In genomic region chr7:126760956-126761355, GRCm38 (mm10) we compare ENCODE assay signal across 9 mouse cellular contexts. TPM values are rescaled to one million over a fixed set of nuclear protein-coding genes. Genes with fewer than 3 reads are reported as not detected.
DNase-seq lines count a peak whose midpoint lies in the region; ATAC-seq and TF ChIP-seq lines count a peak whose summit lies in the region.
"Had no signal": no experiment of that assay in that cellular context is flagged by ENCODE, and none has a peak within 500 bp of the region (broad histone marks: within the 10 kb centered on the region; RNA-seq: fewer than 3 reads in every experiment).

No protein-coding gene starts in this region.

- H3K4me2 ChIP-seq in forebrain, embryonic 12.5 days: peak overlapping the region; percentile 93
- peak overlapping the region; percentile 100 for H3K4me2 ChIP-seq in liver, embryonic 12.5 days

- H3K9ac ChIP-seq in forebrain, embryonic 12.5 days: no peak overlapping the region
- no peak overlapping the region for H3K9ac ChIP-seq in liver, embryonic 12.5 days

- peak overlapping the region; percentile 95 for H3K27ac ChIP-seq in gastrocnemius, adult 2 months
- H3K27ac ChIP-seq in forebrain, embryonic 12.5 days: peak overlapping the region; percentile 88; the same call in 1 of the 2 replicates
- peak overlapping the region; percentile 42; the same call in 1 of the 2 replicates for H3K27ac ChIP-seq in liver, embryonic 12.5 days

- peak overlapping the region; percentile 73 for H3K4me3 ChIP-seq in gastrocnemius, adult 2 months
- peak overlapping the region; percentile 94 for H3K4me3 ChIP-seq in E14TG2a.4 (replicated peaks; ENCODE audit: low read length)
- H3K4me3 ChIP-seq in forebrain, embryonic 12.5 days (replicated peaks): no peak overlapping the region
- no peak overlapping the region for H3K4me3 ChIP-seq in liver, embryonic 12.5 days

- H3K9me3 ChIP-seq in E14TG2a.4 (ENCODE audit: low read length): no peaks in the 10 kb centered on the region
- H3K9me3 ChIP-seq in forebrain, embryonic 12.5 days: no peaks in the 10 kb centered on the region
- H3K9me3 ChIP-seq in liver, embryonic 12.5 days (replicated peaks): no peaks in the 10 kb centered on the region

- no peak for TF ChIP-seq CTCF in gastrocnemius, adult 2 months (IDR thresholded peaks at IDR 0.05)
- no peak for TF ChIP-seq CTCF in E14TG2a.4 (conservative IDR thresholded peaks at IDR 0.05; ENCODE audit: low read length)

- peaks cover 51% of the 10 kb centered on the region for H3K36me3 ChIP-seq in E14TG2a.4 (ENCODE audit: insufficient read depth, low read length)
- H3K36me3 ChIP-seq in forebrain, embryonic 12.5 days (replicated peaks): peaks cover 38% of the 10 kb centered on the region
- peaks cover 42% of the 10 kb centered on the region for H3K36me3 ChIP-seq in liver, embryonic 12.5 days

- H3K4me1 ChIP-seq in E14TG2a.4 (replicated peaks; ENCODE audit: low read depth, low read length): peaks cover 73% of the 10 kb centered on the region
- H3K4me1 ChIP-seq in forebrain, embryonic 12.5 days: peaks cover 27% of the 10 kb centered on the region
- peaks cover 61% of the 10 kb centered on the region for H3K4me1 ChIP-seq in liver, embryonic 12.5 days

- H3K27me3 ChIP-seq in E14TG2a.4 (ENCODE audit: insufficient read depth, low read length): no peaks in the 10 kb centered on the region
- H3K27me3 ChIP-seq in forebrain, embryonic 12.5 days: no peaks in the 10 kb centered on the region
- no peaks in the 10 kb centered on the region for H3K27me3 ChIP-seq in liver, embryonic 12.5 days (replicated peaks)

- intact Hi-C loops in gastrocnemius, adult 2 months (cut with DNase I): loop anchor here (1.0 kb wide), 1 partner anchor 15 kb away; the partner anchor contains the start of gene Ypel3

- WGBS in forebrain, embryonic 12.5 days: 81% methylated on average over 4 of the region's 4 CpGs
- WGBS in liver, embryonic 12.5 days (ENCODE audit: insufficient replicate concordance): 48% methylated on average over 4 of the region's 4 CpGs

- no peak for ATAC-seq in forebrain, embryonic 12.5 days (ENCODE audit: low FRiP score)
- no peak for ATAC-seq in liver, embryonic 12.5 days

- no peak for DNase-seq in gastrocnemius, adult 2 months
- no peak for DNase-seq in gastrocnemius, adult 8-10 months (ENCODE audit: low spot score in 2 of 2)
- DNase-seq in urinary bladder, adult 18-20 months (ENCODE audit: low spot score in 2 of 2): no peak
- no peak for DNase-seq in cerebellum, adult 8-10 months
- DNase-seq in right cerebral cortex, postnatal 36 days (ENCODE audit: low spot score in 2 of 2): no peak

RNA-seq across cellular contexts. Expression of gene Mapk3, which starts 1.6 kb away (rescaled TPM):
- total RNA-seq in gastrocnemius, adult 2 months (2021): 10 to 100 TPM; 22.3 to 22.4 TPM
- 10 to 100 TPM; 16.2 to 20.6 (median 18.6) TPM for total RNA-seq in gastrocnemius, adult 8-10 months (2022)
- 51.5 and 56.8 TPM in 2 replicates for polyA plus RNA-seq in forebrain, embryonic 12.5 days (2016; fragmentation: Nextera tagmentation; extraction: Ambion mirVana)
- 23.7 and 25.0 TPM in 2 replicates for polyA plus RNA-seq in liver, embryonic 12.5 days (2016; fragmentation: Nextera tagmentation; extraction: Ambion mirVana)

RNA-seq across cellular contexts. Expression of gene Gdpd3, which starts 5.2 kb away (rescaled TPM):
- 1 to 10 TPM in 1 of 2 experiments, under 1 TPM in 1; 0.67 to 1.3 TPM for total RNA-seq in gastrocnemius, adult 2 months (2021)
- total RNA-seq in gastrocnemius, adult 8-10 months (2022): under 1 TPM in 1 of 4 experiments, not detected in 3; 0.88 TPM
- 1.4 and 1.5 TPM in 2 replicates for polyA plus RNA-seq in forebrain, embryonic 12.5 days (2016; fragmentation: Nextera tagmentation; extraction: Ambion mirVana)
- 0.54 and 0.78 TPM in 2 replicates for polyA plus RNA-seq in liver, embryonic 12.5 days (2016; fragmentation: Nextera tagmentation; extraction: Ambion mirVana)

RNA-seq across cellular contexts. Expression of gene Ypel3, which starts 15.8 kb away (rescaled TPM):
- 10 to 100 TPM; 74.6 to 93.1 TPM for total RNA-seq in gastrocnemius, adult 2 months (2021)
- 100 to 1,000 TPM in 1 of 4 experiments, 10 to 100 TPM in 3; 91.2 to 105 (median 95.6) TPM for total RNA-seq in gastrocnemius, adult 8-10 months (2022)
- 91.8 and 92.7 TPM in 2 replicates for polyA plus RNA-seq in forebrain, embryonic 12.5 days (2016; fragmentation: Nextera tagmentation; extraction: Ambion mirVana)
- 77.2 and 78.5 TPM in 2 replicates for polyA plus RNA-seq in liver, embryonic 12.5 days (2016; fragmentation: Nextera tagmentation; extraction: Ambion mirVana)

RNA-seq across cellular contexts. Expression of gene Tbx6, which starts 20.3 kb away (rescaled TPM):
- under 1 TPM; 0.42 to 0.48 TPM for total RNA-seq in gastrocnemius, adult 2 months (2021)
- under 1 TPM; 0.17 to 0.48 (median 0.40) TPM for total RNA-seq in gastrocnemius, adult 8-10 months (2022)
- polyA plus RNA-seq in forebrain, embryonic 12.5 days (2016; fragmentation: Nextera tagmentation; extraction: Ambion mirVana): 0.33 and 0.56 TPM in 2 replicates
- 0.33 and 0.50 TPM in 2 replicates for polyA plus RNA-seq in liver, embryonic 12.5 days (2016; fragmentation: Nextera tagmentation; extraction: Ambion mirVana)
- total RNA-seq: common myeloid progenitor, adult 5-6 weeks had no signal

RNA-seq across cellular contexts. Expression of gene Ppp4c, which starts 31.3 kb away (rescaled TPM):
- 10 to 100 TPM; 22.8 to 25.7 TPM for total RNA-seq in gastrocnemius, adult 2 months (2021)
- total RNA-seq in gastrocnemius, adult 8-10 months (2022): 10 to 100 TPM; 23.1 to 26.0 (median 24.8) TPM
- polyA plus RNA-seq in forebrain, embryonic 12.5 days (2016; fragmentation: Nextera tagmentation; extraction: Ambion mirVana): 310 and 320 TPM in 2 replicates
- 191 and 205 TPM in 2 replicates for polyA plus RNA-seq in liver, embryonic 12.5 days (2016; fragmentation: Nextera tagmentation; extraction: Ambion mirVana)

Comparison
In these comparisons a context has a peak if more than half of its experiments do, and no peak if none do; other contexts are left out.
1. H3K27ac ChIP-seq: peak in every context shown above with its lines; median percentile 95 in gastrocnemius, adult 2 months; 88 in forebrain, embryonic 12.5 days; 42 in liver, embryonic 12.5 days.
2. H3K4me3 ChIP-seq: peak in gastrocnemius, adult 2 months (single experiment) and E14TG2a.4 (single experiment); none in forebrain, embryonic 12.5 days (single experiment) and liver, embryonic 12.5 days (single experiment).